Mouse (Mus musculus): ENCODE results near the gene Uggt2. TPM values are rescaled to one million over a fixed set of nuclear protein-coding genes. Genes with fewer than 3 reads are reported as not detected.

Uggt2 gene
- total and polyA plus RNA-seq, 2 experiments from 2014 or later = 12.6 to 31.0 TPM

GRCm38 (mm10) chr14:119027675-119028253 is 71.5 kb downstream of the Uggt2 start:
- H3K36me3 ChIP-seq (ENCODE audit: insufficient read depth, low read length) = peaks cover 18% of the 10 kb centered on the region; the same call in 1 of the 2 replicates
- no peaks in the 10 kb centered on the region for H3K27me3 ChIP-seq (ENCODE audit: insufficient read depth, low read length)
- H3K9ac ChIP-seq (replicated peaks; ENCODE audit: low read length, poor library complexity, severe bottlenecking) = no peak overlapping the region
- H3K27ac ChIP-seq (ENCODE audit: low read depth, low read length) = no peak overlapping the region
- no peak for TF ChIP-seq CTCF (IDR thresholded peaks at IDR 0.05)
- ATAC-seq (ENCODE audit: low FRiP score) (no peak), DNase-seq (ENCODE audit: low spot score) (no peak)
- H3K4me3 ChIP-seq (ENCODE audit: low read depth, low read length) = no peak overlapping the region
- no peaks in the 10 kb centered on the region for H3K4me1 ChIP-seq (ENCODE audit: insufficient read depth, low read length)
- H3K9me3 ChIP-seq (ENCODE audit: low read length) = no peaks in the 10 kb centered on the region
- WGBS = 84% methylated on average over 2 of the region's 2 CpGs
- no peak overlapping the region for H3K4me2 ChIP-seq (ENCODE audit: low read depth, low read length, poor library complexity, severe bottlenecking)

GRCm38 (mm10) chr14:119027130-119027529 is 72.1 kb downstream of the Uggt2 start:
- WGBS = 49% methylated on average over 4 of the region's 4 CpGs
- no peak for ATAC-seq (ENCODE audit: low FRiP score)
- DNase-seq (ENCODE audit: low spot score) = peak; percentile 61

DNA sequence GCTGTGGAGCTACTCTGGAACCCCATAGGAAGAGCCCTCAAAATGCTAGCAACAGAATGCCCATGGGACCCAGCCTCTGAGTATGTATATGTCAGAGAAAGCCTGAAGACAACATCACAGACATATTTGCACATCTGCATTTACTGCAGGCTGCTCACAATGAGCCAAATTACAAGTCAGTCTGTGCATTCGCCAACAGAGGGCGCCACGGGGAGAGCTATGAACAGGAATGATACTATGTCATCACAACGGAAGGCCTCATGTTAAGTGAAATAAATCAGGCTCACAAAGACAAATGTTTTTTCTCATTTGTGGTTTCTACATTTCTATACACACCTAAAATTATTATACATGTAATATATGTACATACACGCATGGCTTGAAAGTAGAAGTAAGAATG is 73.3 kb downstream of the Uggt2 start:
- Histone ChIP-seq H3K4me1 (ENCODE audit: insufficient read depth, low read length) (no peaks in the 10 kb centered on the region), H3K9ac (replicated peaks; ENCODE audit: low read length, poor library complexity, severe bottlenecking) (no peak overlapping the region), H3K4me3 (ENCODE audit: low read depth, low read length) (no peak overlapping the region), H3K27me3 (ENCODE audit: insufficient read depth, low read length) (no peaks in the 10 kb centered on the region), H3K9me3 (ENCODE audit: low read length) (no peaks in the 10 kb centered on the region), H3K4me2 (ENCODE audit: low read depth, low read length, poor library complexity, severe bottlenecking) (no peak overlapping the region), H3K36me3 (ENCODE audit: insufficient read depth, low read length) (peaks cover 13% of the 10 kb centered on the region; the same call in 1 of the 2 replicates), H3K27ac (ENCODE audit: low read depth, low read length) (no peak overlapping the region)
- DNase-seq (ENCODE audit: low spot score) = peak; percentile 35
- 78% methylated on average over 5 of the region's 5 CpGs for WGBS
- ATAC-seq (ENCODE audit: low FRiP score) = no peak
- TF ChIP-seq CTCF (IDR thresholded peaks at IDR 0.05) = peak; percentile 55

More at GRCm38 (mm10) chr14:119027130-119027529, 72.1 kb downstream of the Uggt2 start:
- TF ChIP-seq CTCF (IDR thresholded peaks at IDR 0.05) = peak; percentile 75
- Histone ChIP-seq H3K27me3 (ENCODE audit: insufficient read depth, low read length) (no peaks in the 10 kb centered on the region), H3K36me3 (ENCODE audit: insufficient read depth, low read length) (peaks cover 18% of the 10 kb centered on the region; the same call in 1 of the 2 replicates), H3K4me1 (ENCODE audit: insufficient read depth, low read length) (no peaks in the 10 kb centered on the region), H3K4me3 (ENCODE audit: low read depth, low read length) (no peak overlapping the region), H3K4me2 (ENCODE audit: low read depth, low read length, poor library complexity, severe bottlenecking) (no peak overlapping the region), H3K9me3 (ENCODE audit: low read length) (no peaks in the 10 kb centered on the region), H3K27ac (ENCODE audit: low read depth, low read length) (no peak overlapping the region), H3K9ac (replicated peaks; ENCODE audit: low read length, poor library complexity, severe bottlenecking) (no peak overlapping the region)

- H3K36me3 ChIP-seq (ENCODE audit: insufficient read depth, low read length) = peaks cover 4% of the 10 kb centered on the region; the same call in 1 of the 2 replicates
- H3K4me1 ChIP-seq (ENCODE audit: insufficient read depth, low read length) = no peaks in the 10 kb centered on the region
- H3K4me3 ChIP-seq (ENCODE audit: low read depth, low read length) = no peak overlapping the region
- WGBS = 52% methylated on average over 12 of the region's 12 CpGs
- no peaks in the 10 kb centered on the region for H3K9me3 ChIP-seq (ENCODE audit: low read length)
- TF ChIP-seq CTCF (IDR thresholded peaks at IDR 0.05) = no peak
- no peak overlapping the region for H3K9ac ChIP-seq (replicated peaks; ENCODE audit: low read length, poor library complexity, severe bottlenecking)
- H3K27ac ChIP-seq (ENCODE audit: low read depth, low read length) = 0 out of 2 replicates have a peak overlapping the region, but pooled peaks have one; percentile 18
- ATAC-seq (ENCODE audit: low FRiP score) (no peak), DNase-seq (ENCODE audit: low spot score) (no peak)
- H3K27me3 ChIP-seq (ENCODE audit: insufficient read depth, low read length) = no peaks in the 10 kb centered on the region
- peak overlapping the region; percentile 22 for H3K4me2 ChIP-seq (ENCODE audit: low read depth, low read length, poor library complexity, severe bottlenecking)
Observed at GRCm38 (mm10) chr14:119013549-119013948, 85.7 kb downstream of the Uggt2 start.

DNA sequence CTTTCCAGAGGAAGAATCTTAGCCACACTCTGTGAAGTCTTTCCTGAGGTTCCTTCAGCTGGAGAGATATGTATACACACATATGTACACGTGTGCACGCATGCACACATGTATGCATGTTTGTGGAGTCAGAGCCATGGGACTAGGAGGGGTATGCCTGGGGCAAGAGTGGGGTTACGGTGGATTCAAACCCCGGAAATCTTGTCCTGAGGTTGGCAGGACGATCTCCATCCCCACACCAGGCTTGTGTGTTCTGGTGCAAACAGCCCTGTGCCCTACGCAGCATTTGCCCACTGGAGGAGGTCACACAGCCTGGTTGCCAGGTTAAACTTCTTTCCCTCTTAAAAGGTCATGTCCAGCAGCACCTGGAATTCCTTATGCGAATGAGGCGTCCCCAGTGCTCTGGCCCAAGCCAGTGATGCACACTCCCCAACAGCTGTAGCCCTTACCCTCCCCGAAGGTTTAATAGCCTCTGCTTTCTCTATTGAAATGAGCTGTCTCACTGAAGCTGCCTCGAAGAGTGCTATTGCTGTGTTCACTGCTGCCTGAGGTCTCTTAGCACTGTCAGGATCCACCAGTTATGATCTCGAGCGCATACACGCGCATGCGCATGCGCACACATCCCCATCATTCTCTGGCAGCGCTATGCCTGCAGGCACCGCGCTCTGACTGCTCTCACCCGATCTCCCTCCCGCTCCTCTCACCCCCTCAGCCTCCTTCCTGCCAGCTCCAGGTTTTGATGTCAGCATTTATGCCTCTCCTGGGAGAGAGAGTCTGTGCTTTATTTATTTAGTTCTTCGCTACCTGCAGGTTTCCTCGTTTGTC is 86.4 kb downstream of the Uggt2 start:
- peak; percentile 24; the same call in 1 of the 2 replicates for TF ChIP-seq CTCF (IDR thresholded peaks at IDR 0.05)
- DNase-seq (ENCODE audit: low spot score) = peak; percentile 93
- Histone ChIP-seq H3K4me3 (ENCODE audit: low read depth, low read length) (no peak overlapping the region), H3K27me3 (ENCODE audit: insufficient read depth, low read length) (no peaks in the 10 kb centered on the region), H3K36me3 (ENCODE audit: insufficient read depth, low read length) (peaks cover 4% of the 10 kb centered on the region; the same call in 1 of the 2 replicates), H3K4me2 (ENCODE audit: low read depth, low read length, poor library complexity, severe bottlenecking) (peak overlapping the region; percentile 22), H3K4me1 (ENCODE audit: insufficient read depth, low read length) (no peaks in the 10 kb centered on the region), H3K27ac (ENCODE audit: low read depth, low read length) (peak overlapping the region; percentile 69), H3K9ac (replicated peaks; ENCODE audit: low read length, poor library complexity, severe bottlenecking) (no peak overlapping the region), H3K9me3 (ENCODE audit: low read length) (no peaks in the 10 kb centered on the region)
- ATAC-seq (ENCODE audit: low FRiP score) = peak; percentile 88
- WGBS = 59% methylated on average over 23 of the region's 23 CpGs

GRCm38 (mm10) chr14:119009531-119009930 is 89.7 kb downstream of the Uggt2 start:
- no peak overlapping the region for H3K9ac ChIP-seq (replicated peaks; ENCODE audit: low read length, poor library complexity, severe bottlenecking)
- no peak overlapping the region for H3K4me3 ChIP-seq (ENCODE audit: low read depth, low read length)
- no peaks in the 10 kb centered on the region for H3K36me3 ChIP-seq (ENCODE audit: insufficient read depth, low read length)
- H3K4me2 ChIP-seq (ENCODE audit: low read depth, low read length, poor library complexity, severe bottlenecking) = no peak overlapping the region
- DNase-seq (ENCODE audit: low spot score) (no peak), ATAC-seq (ENCODE audit: low FRiP score) (no peak)
- H3K9me3 ChIP-seq (ENCODE audit: low read length) = no peaks in the 10 kb centered on the region
- no peaks in the 10 kb centered on the region for H3K27me3 ChIP-seq (ENCODE audit: insufficient read depth, low read length)
- H3K4me1 ChIP-seq (ENCODE audit: insufficient read depth, low read length) = no peaks in the 10 kb centered on the region
- 95% methylated on average over 2 of the region's 2 CpGs for WGBS
- H3K27ac ChIP-seq (ENCODE audit: low read depth, low read length) = no peak overlapping the region
- TF ChIP-seq CTCF (IDR thresholded peaks at IDR 0.05) = no peak
